Mouse (Mus musculus) urinary bladder, postnatal 4 days (tissue): Measurements from ENCODE around the gene Nap1l4.

Source experiments
- DNase-seq, 2 experiments: peaks; one replicate each; pipeline ENCODE4 v3.0.0; 2021 to 2022; ENCODE audit warnings: low spot score in 2 of 2

The Nap1l4 gene

DNA sequence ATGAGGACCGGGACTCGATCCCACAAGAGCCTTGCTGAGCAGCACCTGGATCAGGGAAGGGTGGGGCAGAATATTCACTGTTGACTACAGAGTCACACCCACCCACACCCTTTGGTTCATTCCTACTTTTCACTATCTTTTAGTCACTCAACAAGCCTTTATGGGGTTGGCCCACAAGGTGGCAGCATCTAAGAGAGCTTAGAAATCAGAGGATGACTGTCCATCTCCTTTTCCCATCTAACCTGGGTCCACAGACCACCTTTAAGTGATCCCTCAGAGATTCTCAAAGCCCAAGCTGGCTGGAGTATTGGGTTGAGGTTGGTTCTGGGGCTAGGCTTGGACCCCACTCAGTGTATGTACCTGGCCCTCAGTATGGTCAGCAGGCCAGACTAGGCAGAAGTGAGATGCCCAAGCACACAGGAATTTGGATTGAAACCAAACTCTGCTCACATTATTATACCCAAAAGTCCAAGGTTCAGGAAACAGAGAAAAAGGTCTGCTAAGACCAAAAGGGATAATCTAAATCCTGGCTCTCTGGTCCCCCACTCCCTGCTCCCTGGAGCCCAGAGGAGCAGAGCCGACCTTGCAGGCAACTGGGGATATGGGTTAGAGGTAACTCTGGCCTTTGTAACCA, 72.1 kb downstream of the Nap1l4 start:
- DNase-seq = no peak

DNA sequence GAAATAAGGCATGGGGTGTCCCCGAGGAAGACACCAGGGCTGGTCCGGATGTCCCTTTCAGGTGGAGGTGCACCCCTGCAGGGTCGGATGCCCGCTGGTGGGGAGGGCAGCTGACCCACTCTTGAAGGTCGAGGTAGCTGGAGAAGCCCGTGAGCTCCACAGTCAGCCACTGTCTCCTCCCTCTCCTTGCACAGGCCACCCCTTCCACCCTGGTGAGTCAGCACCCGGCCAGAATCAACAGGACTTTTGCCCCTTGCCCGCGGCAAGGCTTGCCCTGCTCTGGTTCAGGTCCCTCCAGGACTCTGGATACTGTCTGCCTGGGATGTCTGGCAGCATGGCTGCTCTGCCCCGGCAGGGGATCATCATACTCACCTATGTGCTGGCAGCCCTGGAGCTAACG, 73.0 kb downstream of the Nap1l4 start:
- no peak for DNase-seq

DNA sequence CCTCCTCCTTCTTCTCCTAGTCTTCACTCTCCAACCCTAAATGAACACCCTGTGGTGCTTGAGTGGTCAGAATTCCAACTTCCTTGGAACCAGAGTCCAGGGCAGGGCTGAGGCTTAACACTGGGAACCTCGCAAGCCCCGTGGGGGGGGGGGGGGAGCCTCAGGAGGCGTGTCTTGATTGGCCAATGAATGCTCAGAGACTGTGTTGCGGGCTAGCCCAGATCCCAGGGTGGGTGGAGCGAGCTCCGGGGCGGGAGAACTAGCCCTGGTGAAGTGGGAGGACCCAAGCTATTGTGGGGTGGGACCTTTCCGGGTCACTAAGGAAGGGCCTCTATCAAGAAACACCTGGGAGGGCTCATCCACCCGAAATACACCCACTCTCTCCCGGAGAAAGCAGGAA, 74.1 kb downstream of the Nap1l4 start:
- DNase-seq = no peak

DNA sequence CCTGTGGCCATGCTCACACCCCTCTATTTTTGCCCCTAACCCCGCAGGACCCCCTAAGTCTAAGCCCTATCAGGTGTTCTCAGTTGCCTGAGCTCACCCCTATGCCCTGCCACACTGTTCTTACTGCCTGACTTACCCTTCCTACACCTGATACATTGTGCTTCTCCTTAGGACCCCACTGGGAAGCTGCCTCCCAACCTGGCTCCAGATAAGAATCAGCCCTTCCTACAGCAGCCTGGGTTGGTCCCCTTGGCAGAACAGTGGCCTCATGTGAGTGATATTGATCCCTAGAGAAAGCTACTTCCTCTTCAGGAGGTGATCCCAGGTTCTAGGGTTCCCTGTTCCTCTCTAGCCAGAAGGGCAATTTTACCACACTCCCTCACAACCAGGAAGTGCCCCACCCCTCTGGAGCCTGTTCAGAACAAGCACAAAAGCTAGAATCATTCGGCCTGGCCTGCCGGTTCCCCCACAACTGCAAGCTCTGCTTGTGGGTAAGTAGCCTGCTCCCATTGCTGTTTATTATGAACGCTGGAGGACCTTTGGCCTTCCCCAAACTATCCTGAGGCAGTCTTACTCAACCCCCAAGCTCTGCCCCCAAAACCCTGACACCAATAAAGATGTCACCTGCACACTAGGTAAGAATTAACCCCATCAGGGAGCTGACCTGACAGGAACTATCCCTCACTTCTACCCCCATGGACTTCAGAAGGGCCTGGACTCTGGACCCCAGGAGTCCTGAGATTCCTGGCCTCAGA, 75.4 kb downstream of the Nap1l4 start, which contains the start of gene Slc22a18:
Slc22a18 (plus strand) TSS at position 390 of the 755 bp plus-strand sequence.
- DNase-seq = peak in 1 of 2 experiments; percentile 32

DNA sequence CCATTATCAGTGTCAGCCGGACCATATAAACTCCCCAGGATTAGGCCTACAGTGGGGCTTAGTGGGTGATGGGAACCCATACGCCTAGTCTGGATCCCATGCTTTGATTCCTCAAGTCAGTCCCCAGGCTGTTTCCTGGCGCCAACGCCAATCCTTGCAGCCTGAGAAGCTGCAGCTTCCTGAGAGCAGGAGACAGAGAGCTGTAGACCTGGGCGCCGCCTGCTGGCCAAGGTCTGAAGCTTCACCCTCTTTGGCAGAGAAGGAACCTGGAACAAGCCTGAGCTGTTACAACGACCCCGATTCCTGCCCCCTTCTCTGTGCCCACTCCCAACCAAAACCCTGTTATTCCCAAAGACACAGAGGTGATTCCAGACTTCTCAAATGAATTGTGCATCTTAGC, 79.0 kb downstream of the Nap1l4 start:
- DNase-seq = peak; percentile 75 to 86

DNA sequence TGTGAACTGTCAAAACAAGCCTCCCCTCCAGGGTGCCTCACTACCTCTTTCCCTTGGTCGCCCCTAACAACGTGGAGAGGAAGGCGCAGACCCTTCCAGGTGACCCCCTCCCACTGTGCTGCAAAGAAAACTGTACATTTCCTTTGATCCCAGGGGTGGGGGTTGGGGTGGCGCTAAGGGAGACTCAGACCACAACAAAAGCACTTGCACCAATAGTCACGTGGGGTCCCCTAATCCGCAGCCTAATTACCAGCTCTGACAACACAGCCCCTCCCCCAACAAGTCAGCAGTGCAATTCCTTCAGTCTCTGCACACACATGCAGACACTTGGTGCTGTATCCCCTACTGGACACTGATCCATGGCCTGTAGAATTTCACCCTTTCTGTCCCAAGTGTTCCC, 81.2 kb downstream of the Nap1l4 start:
- no peak for DNase-seq

DNA sequence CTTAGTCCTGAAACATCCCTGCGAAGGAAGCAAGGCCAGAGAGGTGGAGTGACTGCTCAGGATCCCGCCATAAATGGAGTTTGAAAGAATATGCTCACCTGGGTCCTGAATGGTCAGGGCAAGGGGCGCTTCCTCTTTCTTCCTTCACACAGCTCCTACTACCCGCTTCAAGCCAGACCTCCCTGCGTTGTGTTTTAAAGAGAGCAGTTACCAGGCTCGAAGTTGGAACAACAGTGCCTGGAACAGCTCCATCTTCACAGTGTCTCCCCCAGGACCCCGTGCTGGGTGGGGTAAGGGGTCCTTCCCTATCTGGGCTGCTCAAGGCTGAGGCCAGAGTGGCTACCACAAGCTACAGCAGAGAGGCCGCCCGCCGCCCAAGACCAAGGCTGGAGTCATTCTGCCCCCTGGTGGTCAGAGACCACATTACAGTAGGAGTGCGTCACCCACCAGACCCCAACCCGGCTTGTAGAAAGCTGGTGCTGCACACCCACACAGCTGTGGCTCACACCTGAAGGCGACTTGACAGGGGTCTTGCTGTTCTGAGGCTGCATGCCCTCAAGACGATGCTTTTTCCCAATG, 82.7 kb downstream of the Nap1l4 start:
- peak; percentile 74 to 89 for DNase-seq

DNA sequence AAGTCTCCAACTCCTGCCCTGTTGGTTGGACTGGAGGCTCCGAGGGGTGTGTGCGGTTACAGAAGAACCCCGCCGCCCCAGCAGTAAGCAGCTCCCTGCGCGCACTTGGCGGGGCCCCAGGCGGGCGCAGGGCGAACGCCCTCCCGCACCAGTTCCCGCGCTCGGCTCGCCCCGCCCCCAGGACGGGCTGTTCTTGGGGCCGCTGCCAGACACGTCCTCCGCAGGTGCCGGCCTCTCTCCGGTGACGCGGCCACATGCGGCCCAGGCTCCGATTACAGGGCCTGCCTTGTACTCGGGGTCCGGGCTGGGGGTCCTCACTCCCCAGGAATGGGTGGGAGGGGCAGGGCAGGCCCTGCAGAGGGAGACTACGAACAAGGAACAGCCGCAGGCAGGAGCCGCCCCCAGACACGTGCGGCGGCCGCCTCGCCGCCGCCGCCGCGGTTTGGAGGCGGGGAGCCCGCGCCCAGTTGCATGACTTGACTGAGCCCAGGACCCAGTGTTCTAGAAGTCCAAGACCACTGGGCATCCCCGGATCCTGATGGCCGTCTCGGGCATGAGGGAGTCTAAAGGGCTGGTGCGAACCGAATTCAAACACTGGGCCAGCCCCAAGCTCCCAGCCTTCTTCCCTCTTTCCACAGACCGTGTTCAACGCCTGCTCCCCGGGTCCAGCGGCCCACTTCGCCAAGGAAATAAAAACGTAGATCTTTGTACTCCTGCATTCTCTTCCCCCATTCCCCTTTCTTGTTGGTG, 83.9 kb downstream of the Nap1l4 start:
- DNase-seq = peak; percentile 65 to 77

DNA sequence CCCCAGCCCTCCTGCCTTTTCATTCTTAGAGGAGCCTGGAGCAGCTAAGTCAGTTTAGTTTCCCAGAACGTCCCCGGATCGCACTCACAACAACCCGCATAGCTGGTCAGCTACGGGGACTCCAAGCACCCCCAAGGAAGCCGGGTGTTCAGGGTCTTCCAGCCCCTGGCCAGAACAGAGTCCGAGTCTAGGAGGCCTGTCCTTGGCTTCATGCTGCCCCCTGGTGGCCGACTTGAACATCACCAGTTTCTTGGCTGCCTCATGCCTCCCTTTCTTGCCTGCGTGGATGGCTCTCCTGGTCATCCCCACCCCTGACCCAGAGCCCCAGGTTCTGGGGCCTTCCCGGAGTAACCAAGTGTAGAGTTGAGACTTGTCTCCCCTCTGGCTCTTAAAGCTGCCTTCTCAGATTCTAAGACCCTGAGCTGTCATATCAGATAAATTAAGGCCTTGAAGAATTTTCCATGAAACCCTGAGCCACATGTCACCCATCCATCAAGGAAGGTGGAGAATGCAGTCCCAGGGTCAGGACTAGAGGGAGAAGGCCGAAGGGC, 85.0 kb downstream of the Nap1l4 start:
- DNase-seq = peak; percentile 67 to 85
